Mouse (Mus musculus) kidney, postnatal 4 days (tissue): ENCODE results near the gene Clvs2.

Experiments
- DNase-seq, 2 experiments: peaks; one replicate each; pipeline ENCODE4 v3.0.0; 2021; ENCODE audit warnings: mixed read lengths in 2 of 2

Clvs2 gene

DNA sequence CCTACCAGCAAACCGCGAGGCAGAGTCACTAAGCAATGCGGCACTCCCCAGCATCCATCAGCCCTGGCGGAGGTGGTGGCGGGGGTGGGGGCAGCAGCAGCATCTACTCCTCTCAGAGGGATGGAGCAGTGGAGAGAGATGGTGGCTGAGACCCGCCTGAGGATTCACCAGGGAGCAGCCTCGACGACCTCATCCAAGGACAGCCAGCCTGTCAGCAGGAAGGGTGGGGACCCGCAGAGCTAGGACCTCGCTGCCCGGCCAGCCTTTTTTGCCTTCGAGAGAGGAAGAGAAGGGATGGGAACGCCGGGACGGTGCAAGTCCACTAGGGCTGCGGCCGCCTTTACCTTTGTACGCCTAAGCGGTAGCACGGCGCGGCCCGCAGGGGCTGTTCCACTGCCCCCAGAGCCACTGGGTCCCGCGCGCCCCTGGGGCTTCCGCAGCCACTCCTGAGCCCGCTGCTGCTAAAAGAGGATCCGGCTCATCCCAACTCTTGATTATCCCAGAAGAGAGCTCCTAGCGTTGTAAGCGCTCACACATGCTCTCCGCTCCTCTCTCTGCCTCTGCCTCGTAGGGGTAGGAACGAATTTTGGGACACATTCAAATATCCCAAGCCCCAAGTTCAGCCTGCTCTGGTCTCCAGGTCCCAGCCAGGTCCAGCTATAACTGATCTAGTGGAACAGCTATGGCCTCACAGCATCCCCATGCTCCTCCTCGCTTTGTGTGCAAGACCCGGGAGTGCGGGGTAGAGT lies at the start of gene Clvs2:
Gene Clvs2 (minus strand): TSS at position 639 of the 749 bp plus-strand sequence.
- peak; percentile 30 to 34 for DNase-seq

DNA sequence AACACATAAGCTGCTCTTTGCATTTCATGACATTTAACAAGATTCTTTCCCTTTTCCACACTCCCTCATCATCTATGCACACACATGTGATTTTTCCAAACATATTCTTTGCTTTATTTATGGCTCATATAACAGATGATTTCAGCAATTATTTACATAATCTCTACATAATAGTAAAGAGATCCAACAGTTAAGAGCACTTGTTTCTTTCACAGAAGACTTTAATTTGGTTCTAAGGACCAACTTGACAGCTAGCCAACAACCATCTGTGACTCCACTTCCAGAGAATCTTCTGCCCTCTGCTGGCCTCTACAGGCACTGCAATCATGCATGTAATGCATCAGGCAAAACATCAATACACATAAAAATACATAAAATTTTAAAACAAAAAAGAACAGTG lies 28.6 kb upstream of the Clvs2 start:
- peak; percentile 81 to 82 for DNase-seq

DNA sequence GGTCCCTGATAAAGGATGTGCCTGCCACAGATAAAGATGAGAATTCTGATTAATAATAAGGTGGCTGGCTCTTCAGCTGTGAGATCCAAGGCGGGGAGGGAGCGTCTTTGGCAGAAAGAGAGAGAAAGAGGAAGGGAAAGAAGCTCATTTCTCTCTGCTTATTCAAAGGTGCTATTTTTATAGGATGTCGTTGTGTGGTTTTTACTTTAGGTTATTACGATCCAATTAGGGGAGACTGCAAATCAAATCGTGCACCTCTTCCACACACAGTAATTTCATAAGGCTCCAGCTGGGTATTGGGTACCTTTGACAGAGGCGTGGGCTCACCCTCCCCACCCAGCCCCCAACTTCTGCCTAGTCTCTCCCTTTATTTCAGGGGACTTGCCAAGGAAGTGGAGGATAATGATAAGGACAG lies 985 bp downstream of the Clvs2 start:
- DNase-seq: no peak

DNA sequence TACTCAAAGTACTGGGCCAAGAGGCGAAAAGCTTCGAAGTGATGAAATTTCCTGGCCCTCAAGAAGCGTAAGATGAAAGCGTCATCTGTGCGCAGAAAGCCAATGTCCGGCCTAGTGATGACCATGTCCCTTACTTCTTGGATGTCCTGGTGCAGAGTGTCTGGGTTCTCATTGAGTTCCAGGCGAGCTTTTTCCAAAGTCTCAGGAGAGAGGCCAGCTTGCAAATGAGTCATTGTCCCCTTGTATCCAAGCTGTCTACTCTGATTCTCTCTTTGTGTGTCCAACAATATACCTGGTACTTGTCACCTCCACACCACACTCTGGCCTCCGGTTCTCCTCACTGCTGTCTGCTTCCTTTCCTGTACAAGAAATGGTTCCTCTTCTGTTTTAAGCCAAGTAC lies 1.9 kb downstream of the Clvs2 start:
- no peak for DNase-seq

DNA sequence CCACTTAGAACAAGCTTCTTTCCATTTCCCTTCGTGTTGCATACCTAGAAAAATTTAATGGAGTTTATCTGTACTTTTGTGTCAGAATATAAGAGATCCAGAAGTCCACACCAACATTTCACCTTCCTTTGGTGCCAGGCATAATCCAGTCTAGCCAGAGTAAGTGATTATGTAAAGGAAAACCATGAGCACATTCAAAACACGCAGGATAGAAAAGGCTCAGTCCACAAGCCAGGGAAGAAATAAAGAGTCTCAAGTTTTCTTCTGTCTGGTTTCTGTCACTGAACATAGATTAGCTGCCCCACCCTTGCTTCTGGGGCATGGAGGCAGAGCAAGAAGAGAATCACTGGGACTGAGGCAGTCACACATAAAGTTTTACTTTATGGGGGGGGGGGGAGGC lies 8.4 kb downstream of the Clvs2 start:
- DNase-seq: no peak

DNA sequence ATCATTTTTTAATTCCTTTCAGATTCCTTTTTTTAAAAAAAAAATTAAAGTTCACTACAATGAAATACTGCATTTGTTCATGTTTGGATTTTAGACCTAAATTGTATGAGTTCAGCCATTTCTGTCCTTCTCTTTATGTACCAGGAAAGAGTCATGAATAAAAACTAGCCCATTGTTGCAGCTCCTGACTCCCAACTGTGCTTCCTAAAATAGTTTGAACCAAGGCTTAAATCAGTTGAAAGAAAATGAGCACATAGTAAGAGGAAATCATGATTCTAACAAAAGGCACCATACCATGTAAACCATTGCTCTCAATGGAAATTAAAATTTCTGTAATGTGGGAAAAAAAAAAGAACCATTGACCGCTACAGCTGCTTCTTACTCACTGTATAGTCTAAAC lies 11.4 kb downstream of the Clvs2 start:
- DNase-seq: no peak

DNA sequence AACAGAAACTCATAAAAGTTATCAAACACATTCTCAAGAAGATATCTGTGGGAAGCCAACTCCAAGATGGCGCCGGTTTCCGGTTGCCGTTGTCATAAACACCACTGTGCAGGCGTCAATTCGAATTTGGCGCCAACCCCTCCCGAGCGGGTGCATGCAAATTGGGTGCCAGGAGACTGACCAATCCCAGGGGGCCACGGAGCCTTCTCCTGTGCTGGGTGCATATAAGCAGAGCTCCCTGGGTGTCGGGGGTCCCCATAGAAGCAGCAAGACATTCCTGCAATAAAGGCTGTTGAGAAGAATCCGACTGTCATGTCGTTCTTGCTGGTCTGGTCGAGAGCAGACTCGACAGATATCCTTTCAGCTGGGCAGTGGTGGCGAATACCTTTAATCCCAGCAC lies 31.8 kb downstream of the Clvs2 start:
- DNase-seq: no peak

DNA sequence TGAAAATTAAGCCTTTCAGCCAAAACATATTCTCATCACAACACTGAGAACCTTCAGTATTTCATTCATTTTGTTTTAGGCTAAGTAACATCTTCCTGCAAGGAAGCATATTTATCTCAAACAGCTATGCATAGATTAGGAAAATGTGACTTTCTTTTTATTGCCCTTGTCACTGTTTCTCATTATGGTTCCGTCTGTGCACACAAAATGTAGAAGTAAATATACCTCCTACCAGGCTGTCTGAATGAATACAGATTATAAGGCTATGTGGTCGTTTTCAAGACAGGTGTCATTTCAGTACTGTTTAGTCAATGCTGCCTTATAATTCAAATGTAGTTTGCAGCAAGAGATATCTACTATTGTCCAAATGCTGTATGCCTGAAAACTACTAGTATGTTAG lies 35.8 kb downstream of the Clvs2 start:
- no peak for DNase-seq

DNA sequence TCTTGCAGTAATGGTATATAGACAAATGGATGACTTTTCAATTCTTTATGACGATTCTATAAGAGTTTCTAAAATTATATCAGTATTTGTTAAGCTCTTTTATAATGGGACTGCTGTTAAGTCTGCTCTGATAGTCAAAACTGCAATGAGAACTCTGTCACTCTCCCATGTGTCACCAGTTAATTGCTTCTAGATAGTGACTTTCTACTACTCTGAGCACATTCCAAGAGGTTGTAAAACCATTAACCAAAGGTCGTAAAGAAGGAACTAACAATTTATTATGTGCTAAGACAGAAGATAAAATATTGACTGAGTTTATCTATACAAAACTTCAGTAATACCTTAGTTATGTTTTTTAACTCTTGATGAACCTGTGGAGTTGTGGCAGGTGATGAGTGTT lies 37.5 kb downstream of the Clvs2 start:
- no peak for DNase-seq

DNA sequence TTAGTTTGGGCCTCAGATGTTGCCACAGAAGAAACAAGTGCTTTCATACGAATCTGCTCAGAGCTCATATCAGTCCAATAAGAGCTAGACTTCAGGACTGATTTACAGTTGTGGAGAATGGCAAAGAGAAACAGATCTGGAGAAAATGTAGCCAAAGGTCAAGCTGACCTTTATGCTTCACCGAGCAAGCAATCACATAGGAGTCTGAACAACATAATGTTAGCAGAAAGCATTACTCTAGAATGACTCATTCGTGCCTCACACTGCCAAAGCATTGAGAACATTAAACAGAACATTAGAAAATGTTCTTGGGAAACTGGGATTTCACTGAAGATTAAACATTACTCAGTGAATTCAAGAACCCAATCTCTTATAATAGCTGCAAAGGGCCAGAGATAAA lies 66.5 kb downstream of the Clvs2 start:
- peak; percentile 14 to 22 for DNase-seq

DNA sequence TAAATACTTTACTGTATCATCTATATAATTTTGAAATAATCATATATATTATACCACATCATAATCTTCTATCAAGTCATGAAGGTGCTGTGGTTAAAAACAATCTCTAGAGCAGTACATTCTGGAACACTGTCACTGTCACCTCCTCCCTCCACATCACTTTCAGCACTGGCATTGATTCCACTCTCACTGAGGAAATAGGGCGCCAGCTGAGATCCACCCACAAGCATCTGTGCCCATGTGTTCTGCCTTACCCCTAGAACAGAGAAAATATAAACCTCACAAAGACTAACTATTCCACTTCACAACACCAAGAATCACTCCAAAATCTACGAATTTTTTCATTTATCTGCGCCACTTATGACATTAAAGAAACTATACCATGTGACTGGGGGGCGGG lies 84.2 kb downstream of the Clvs2 start:
- DNase-seq: no peak
